In genomic region chr10:123001363-123001762, GRCm38 (mm10) we compare ENCODE assay signal across 25 mouse cellular contexts.
"Had no signal": no experiment of that assay in that cellular context is flagged by ENCODE, and none has a peak within 500 bp of the region (broad histone marks: within the 10 kb centered on the region; RNA-seq: fewer than 3 reads in every experiment).

No protein-coding gene starts in this region.

- ATAC-seq: hindbrain, postnatal 0 days; intestine, embryonic 15.5 days had no signal

- H3K27me3 ChIP-seq: heart, embryonic 12.5 days; hindbrain, embryonic 13.5 days; hindbrain, embryonic 15.5 days; intestine, embryonic 15.5 days; kidney, embryonic 15.5 days; limb, embryonic 12.5 days had no signal

- H3K9me3 ChIP-seq: heart, embryonic 10.5 days; heart, embryonic 12.5 days; hindbrain, embryonic 10.5 days; hindbrain, embryonic 13.5 days; hindbrain, embryonic 15.5 days; intestine, embryonic 15.5 days; kidney, embryonic 15.5 days; limb, embryonic 10.5 days; limb, embryonic 12.5 days had no signal

- H3K9ac ChIP-seq: heart, embryonic 12.5 days; hindbrain, embryonic 15.5 days; intestine, embryonic 15.5 days; kidney, embryonic 15.5 days; limb, embryonic 12.5 days had no signal

- DNase-seq: gastrocnemius, postnatal 14 days; gastrocnemius, postnatal 36 days; heart, adult 18-20 months; heart, postnatal 10 days; heart, postnatal 4 days; kidney, adult 11 months; kidney, adult 2 months; kidney, adult 9 months; kidney, postnatal 14 days; kidney, postnatal 4 days; liver had no signal

- H3K27ac ChIP-seq: heart, embryonic 10.5 days; hindbrain, embryonic 10.5 days; hindbrain, embryonic 13.5 days; hindbrain, embryonic 15.5 days; hindbrain, postnatal 0 days; intestine, embryonic 15.5 days; kidney, embryonic 15.5 days; kidney, postnatal 0 days; layer of hippocampus, adult 2 months; left cerebral cortex, adult 2 months; limb, embryonic 10.5 days; limb, embryonic 12.5 days had no signal

- H3K4me3 ChIP-seq: heart, embryonic 10.5 days; heart, embryonic 12.5 days; hindbrain, embryonic 10.5 days; hindbrain, embryonic 13.5 days; hindbrain, embryonic 15.5 days; intestine, embryonic 15.5 days; kidney, embryonic 15.5 days; layer of hippocampus, adult 2 months; left cerebral cortex, adult 2 months; limb, embryonic 10.5 days; limb, embryonic 12.5 days had no signal

- H3K4me2 ChIP-seq: heart, embryonic 12.5 days; hindbrain, embryonic 13.5 days; hindbrain, embryonic 15.5 days; intestine, embryonic 15.5 days; kidney, embryonic 15.5 days; limb, embryonic 12.5 days; liver, embryonic 11.5 days had no signal

- H3K4me1 ChIP-seq: heart, embryonic 10.5 days; hindbrain, embryonic 10.5 days; hindbrain, embryonic 13.5 days; hindbrain, embryonic 15.5 days; intestine, embryonic 15.5 days had no signal
